Mouse (Mus musculus): ENCODE results near the gene Gm1043. TPM values are rescaled to one million over a fixed set of nuclear protein-coding genes. Genes with fewer than 3 reads are reported as not detected.

The Gm1043 gene
- polyA plus RNA-seq, 1 experiment, result not detected

GRCm38 (mm10) chr5:37100813-37101212 lies 15.6 kb downstream of the Gm1043 start:
- H3K4me3 ChIP-seq (ENCODE audit: low read depth, low read length), result no peak overlapping the region
- no peaks in the 10 kb centered on the region for H3K9me3 ChIP-seq (replicated peaks; ENCODE audit: control insufficient read depth, insufficient read depth, low read length, poor library complexity, severe bottlenecking)
- no peak overlapping the region for H3K27ac ChIP-seq (ENCODE audit: insufficient read depth, low read length)
- H3K4me1 ChIP-seq (ENCODE audit: control insufficient read depth, insufficient read depth, low read length), result no peaks in the 10 kb centered on the region
- no peak overlapping the region for H3K9ac ChIP-seq (ENCODE audit: low read depth, poor library complexity, severe bottlenecking)
- TF ChIP-seq CTCF (IDR thresholded peaks at IDR 0.05; ENCODE audit: low read depth, low read length) (no peak), POLR2A (IDR thresholded peaks at IDR 0.05; ENCODE audit: insufficient read depth, low read length) (no peak), EP300 (IDR thresholded peaks at IDR 0.05; ENCODE audit: insufficient read depth, low read depth, low read length) (no peak)
- H3K36me3 ChIP-seq (ENCODE audit: control insufficient read depth, insufficient read depth, low read length, poor library complexity, severe bottlenecking), result no peaks in the 10 kb centered on the region
- H3K27me3 ChIP-seq (ENCODE audit: control insufficient read depth, insufficient read depth, low read length, poor library complexity, severe bottlenecking), result no peaks in the 10 kb centered on the region

- Histone ChIP-seq H3K9me3 (replicated peaks; ENCODE audit: control insufficient read depth, insufficient read depth, low read length, poor library complexity, severe bottlenecking) (no peaks in the 10 kb centered on the region), H3K4me3 (ENCODE audit: low read depth, low read length) (no peak overlapping the region), H3K9ac (ENCODE audit: low read depth, poor library complexity, severe bottlenecking) (no peak overlapping the region), H3K27ac (ENCODE audit: insufficient read depth, low read length) (no peak overlapping the region), H3K36me3 (ENCODE audit: control insufficient read depth, insufficient read depth, low read length, poor library complexity, severe bottlenecking) (no peaks in the 10 kb centered on the region), H3K27me3 (ENCODE audit: control insufficient read depth, insufficient read depth, low read length, poor library complexity, severe bottlenecking) (no peaks in the 10 kb centered on the region), H3K4me1 (ENCODE audit: control insufficient read depth, insufficient read depth, low read length) (no peaks in the 10 kb centered on the region)
- TF ChIP-seq CTCF (IDR thresholded peaks at IDR 0.05; ENCODE audit: low read depth, low read length) (no peak), EP300 (IDR thresholded peaks at IDR 0.05; ENCODE audit: insufficient read depth, low read depth, low read length) (no peak), POLR2A (IDR thresholded peaks at IDR 0.05; ENCODE audit: insufficient read depth, low read length) (no peak)
Measured at GRCm38 (mm10) chr5:37101631-37102030, 16.5 kb downstream of the Gm1043 start.

- no peak overlapping the region for H3K9ac ChIP-seq (ENCODE audit: low read depth, poor library complexity, severe bottlenecking)
- no peaks in the 10 kb centered on the region for H3K27me3 ChIP-seq (ENCODE audit: control insufficient read depth, insufficient read depth, low read length, poor library complexity, severe bottlenecking)
Measured at GRCm38 (mm10) chr5:37102056-37102455, 16.9 kb downstream of the Gm1043 start.

GRCm38 (mm10) chr5:37105531-37106456 lies 20.6 kb downstream of the Gm1043 start:
- Histone ChIP-seq H3K9me3 (replicated peaks; ENCODE audit: control insufficient read depth, insufficient read depth, low read length, poor library complexity, severe bottlenecking) (no peaks in the 10 kb centered on the region), H3K4me3 (ENCODE audit: low read depth, low read length) (no peak overlapping the region), H3K27me3 (ENCODE audit: control insufficient read depth, insufficient read depth, low read length, poor library complexity, severe bottlenecking) (no peaks in the 10 kb centered on the region), H3K27ac (ENCODE audit: insufficient read depth, low read length) (no peak overlapping the region), H3K36me3 (ENCODE audit: control insufficient read depth, insufficient read depth, low read length, poor library complexity, severe bottlenecking) (no peaks in the 10 kb centered on the region), H3K9ac (ENCODE audit: low read depth, poor library complexity, severe bottlenecking) (no peak overlapping the region), H3K4me1 (ENCODE audit: control insufficient read depth, insufficient read depth, low read length) (no peaks in the 10 kb centered on the region)
- no peak for TF ChIP-seq POLR2A (IDR thresholded peaks at IDR 0.05; ENCODE audit: insufficient read depth, low read length)
- TF ChIP-seq CTCF (IDR thresholded peaks at IDR 0.05; ENCODE audit: low read depth, low read length), result no peak
- TF ChIP-seq EP300 (IDR thresholded peaks at IDR 0.05; ENCODE audit: insufficient read depth, low read depth, low read length), result no peak

More at GRCm38 (mm10) chr5:37102056-37102455, 16.9 kb downstream of the Gm1043 start:
- TF ChIP-seq POLR2A (IDR thresholded peaks at IDR 0.05; ENCODE audit: insufficient read depth, low read length), result no peak
- no peak for TF ChIP-seq CTCF (IDR thresholded peaks at IDR 0.05; ENCODE audit: low read depth, low read length)
- TF ChIP-seq EP300 (IDR thresholded peaks at IDR 0.05; ENCODE audit: insufficient read depth, low read depth, low read length), result no peak
- Histone ChIP-seq H3K9me3 (replicated peaks; ENCODE audit: control insufficient read depth, insufficient read depth, low read length, poor library complexity, severe bottlenecking) (no peaks in the 10 kb centered on the region), H3K4me3 (ENCODE audit: low read depth, low read length) (no peak overlapping the region), H3K27ac (ENCODE audit: insufficient read depth, low read length) (no peak overlapping the region), H3K4me1 (ENCODE audit: control insufficient read depth, insufficient read depth, low read length) (no peaks in the 10 kb centered on the region), H3K36me3 (ENCODE audit: control insufficient read depth, insufficient read depth, low read length, poor library complexity, severe bottlenecking) (no peaks in the 10 kb centered on the region)

- no peaks in the 10 kb centered on the region for H3K36me3 ChIP-seq (ENCODE audit: control insufficient read depth, insufficient read depth, low read length, poor library complexity, severe bottlenecking)
Measured at GRCm38 (mm10) chr5:37107111-37107510, 21.9 kb downstream of the Gm1043 start.

GRCm38 (mm10) chr5:37107611-37108010 lies 22.4 kb downstream of the Gm1043 start:
- H3K27ac ChIP-seq (ENCODE audit: insufficient read depth, low read length), result no peak overlapping the region
- H3K4me3 ChIP-seq (ENCODE audit: low read depth, low read length), result no peak overlapping the region
- H3K9me3 ChIP-seq (replicated peaks; ENCODE audit: control insufficient read depth, insufficient read depth, low read length, poor library complexity, severe bottlenecking), result no peaks in the 10 kb centered on the region
- TF ChIP-seq POLR2A (IDR thresholded peaks at IDR 0.05; ENCODE audit: insufficient read depth, low read length), result no peak
- TF ChIP-seq CTCF (IDR thresholded peaks at IDR 0.05; ENCODE audit: low read depth, low read length), result no peak
- no peak for TF ChIP-seq EP300 (IDR thresholded peaks at IDR 0.05; ENCODE audit: insufficient read depth, low read depth, low read length)
- H3K9ac ChIP-seq (ENCODE audit: low read depth, poor library complexity, severe bottlenecking), result no peak overlapping the region
- no peaks in the 10 kb centered on the region for H3K4me1 ChIP-seq (ENCODE audit: control insufficient read depth, insufficient read depth, low read length)
- no peaks in the 10 kb centered on the region for H3K27me3 ChIP-seq (ENCODE audit: control insufficient read depth, insufficient read depth, low read length, poor library complexity, severe bottlenecking)
- no peaks in the 10 kb centered on the region for H3K36me3 ChIP-seq (ENCODE audit: control insufficient read depth, insufficient read depth, low read length, poor library complexity, severe bottlenecking)

More at GRCm38 (mm10) chr5:37107111-37107510, 21.9 kb downstream of the Gm1043 start:
- Histone ChIP-seq H3K4me3 (ENCODE audit: low read depth, low read length) (no peak overlapping the region), H3K9ac (ENCODE audit: low read depth, poor library complexity, severe bottlenecking) (no peak overlapping the region), H3K4me1 (ENCODE audit: control insufficient read depth, insufficient read depth, low read length) (no peaks in the 10 kb centered on the region), H3K27me3 (ENCODE audit: control insufficient read depth, insufficient read depth, low read length, poor library complexity, severe bottlenecking) (no peaks in the 10 kb centered on the region), H3K27ac (ENCODE audit: insufficient read depth, low read length) (no peak overlapping the region), H3K9me3 (replicated peaks; ENCODE audit: control insufficient read depth, insufficient read depth, low read length, poor library complexity, severe bottlenecking) (no peaks in the 10 kb centered on the region)
- TF ChIP-seq CTCF (IDR thresholded peaks at IDR 0.05; ENCODE audit: low read depth, low read length) (no peak), POLR2A (IDR thresholded peaks at IDR 0.05; ENCODE audit: insufficient read depth, low read length) (no peak), EP300 (IDR thresholded peaks at IDR 0.05; ENCODE audit: insufficient read depth, low read depth, low read length) (no peak)
